Mouse (Mus musculus) lung, adult 2 months (tissue): ENCODE results near the gene Pirb.

Source experiments
- CTCF ChIP-seq: fragments of 200-500 bp; IDR thresholded peaks from 2 replicates; pipeline ENCODE4 v1.5.1; 2011; ENCODE audit warnings: mild to moderate bottlenecking, low read length, control low read depth; ENCODE audit not compliant: insufficient read depth
- POLR2A ChIP-seq: fragments of 200-500 bp; IDR thresholded peaks from 2 replicates; pipeline ENCODE4 v1.6.1; 2011; ENCODE audit warnings: low read depth, mild to moderate bottlenecking, control low read depth, low read length, borderline replicate concordance; ENCODE audit errors: extremely low read depth

DNA sequence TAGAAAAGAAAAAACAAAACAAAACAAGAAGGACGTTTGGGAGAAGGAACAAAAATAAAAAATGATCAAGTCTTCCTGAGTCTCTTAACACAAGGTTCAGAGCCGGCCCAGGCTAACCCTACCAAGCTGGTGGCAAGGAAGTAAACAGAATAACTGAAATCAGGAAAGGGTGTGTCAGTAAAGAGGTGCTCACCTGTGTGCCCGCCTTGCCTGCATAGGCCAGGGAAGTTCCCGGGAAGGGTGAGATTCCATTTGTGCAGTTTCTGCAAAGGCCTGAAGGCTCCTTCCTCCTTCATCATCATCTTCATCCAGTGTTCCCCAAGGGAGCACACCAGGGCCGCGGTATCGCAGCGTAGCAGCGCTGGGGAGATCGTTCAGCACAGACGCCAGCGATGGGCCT lies 43.8 kb downstream of the Pirb start:
- TF ChIP-seq POLR2A: no peak
- no peak for TF ChIP-seq CTCF
